Mouse (Mus musculus) cerebellum, adult 2 months (tissue): ENCODE measurements around the gene Ccdc141.

Experiments used
- CTCF ChIP-seq: fragments of 200-500 bp; IDR thresholded peaks from 2 replicates; pipeline ENCODE4 v1.5.1; 2011; ENCODE audit warnings: low read depth, mild to moderate bottlenecking, control low read depth, low read length, moderate library complexity, borderline replicate concordance; ENCODE audit not compliant: insufficient read depth
- POLR2A ChIP-seq: fragments of 200-500 bp; IDR thresholded peaks from 2 replicates; pipeline ENCODE4 v1.6.1; 2011; ENCODE audit warnings: low read length, control low read depth, borderline replicate concordance; ENCODE audit not compliant: insufficient read depth

- TF ChIP-seq CTCF (no peak), POLR2A (no peak)
Measured at GRCm38 (mm10) chr2:77162135-77162534, 8.3 kb downstream of the Ccdc141 start.
